Mouse (Mus musculus): Measurements from ENCODE around the gene Ntf5. TPM values are rescaled to one million over a fixed set of nuclear protein-coding genes. Genes with fewer than 3 reads are reported as not detected.
A peak's percentile ranks its signal among the peaks of the same experiment; 100 is the strongest.
"Not testable (repeated sequence)": the region's sequence is repeated elsewhere in the genome, so short reads cannot be mapped to it uniquely, and the experiment has no call there.

Ntf5 gene
- polyA plus RNA-seq, 1 experiment, result 3.0 TPM

DNA sequence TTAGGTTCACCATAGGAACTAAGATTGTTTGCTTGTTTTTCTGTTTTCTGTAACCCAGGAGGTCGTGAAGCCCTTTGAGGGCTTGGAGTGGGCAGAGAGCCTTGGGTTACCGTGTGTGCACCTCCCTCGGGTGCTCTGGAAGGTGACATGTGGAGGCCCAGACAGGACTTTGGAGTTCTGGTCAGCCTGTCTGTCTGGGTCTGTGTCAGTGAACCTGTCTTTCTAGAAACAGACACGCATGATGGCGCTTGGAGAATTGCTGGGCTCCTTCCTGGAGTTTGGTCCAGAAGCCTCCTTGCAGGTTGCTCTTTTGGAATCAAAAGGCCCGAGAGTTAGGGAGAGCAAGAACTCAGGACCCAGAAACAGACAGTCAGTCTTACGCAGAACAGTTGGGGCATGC is 46.9 kb downstream of the Ntf5 start:
- TF ChIP-seq POLR2A (IDR thresholded peaks at IDR 0.05; ENCODE audit: control insufficient read depth, extremely low read depth, insufficient read depth, low read length, poor library complexity) (no peak), CTCF (IDR thresholded peaks at IDR 0.05; ENCODE audit: borderline replicate concordance, control insufficient read depth, extremely low read depth, insufficient read depth, low read length, poor library complexity) (no peak)
- 64% methylated on average over 7 of the region's 7 CpGs for WGBS
- no peak overlapping the region for H3K4me3 ChIP-seq (ENCODE audit: control insufficient read depth, insufficient read depth, low read length)
- H3K27me3 ChIP-seq (ENCODE audit: control insufficient read depth, insufficient read depth, low read length), result no peaks in the 10 kb centered on the region
- peaks cover 20% of the 10 kb centered on the region for H3K4me1 ChIP-seq (replicated peaks; ENCODE audit: control insufficient read depth, insufficient read depth, low read length)
- peak overlapping the region; percentile 34; the same call in 1 of the 2 replicates for H3K27ac ChIP-seq (ENCODE audit: control insufficient read depth, insufficient read depth, low read length)
- H3K36me3 ChIP-seq (ENCODE audit: control insufficient read depth, insufficient read depth, low read length), result peaks cover 11% of the 10 kb centered on the region
- no peak for DNase-seq

DNA sequence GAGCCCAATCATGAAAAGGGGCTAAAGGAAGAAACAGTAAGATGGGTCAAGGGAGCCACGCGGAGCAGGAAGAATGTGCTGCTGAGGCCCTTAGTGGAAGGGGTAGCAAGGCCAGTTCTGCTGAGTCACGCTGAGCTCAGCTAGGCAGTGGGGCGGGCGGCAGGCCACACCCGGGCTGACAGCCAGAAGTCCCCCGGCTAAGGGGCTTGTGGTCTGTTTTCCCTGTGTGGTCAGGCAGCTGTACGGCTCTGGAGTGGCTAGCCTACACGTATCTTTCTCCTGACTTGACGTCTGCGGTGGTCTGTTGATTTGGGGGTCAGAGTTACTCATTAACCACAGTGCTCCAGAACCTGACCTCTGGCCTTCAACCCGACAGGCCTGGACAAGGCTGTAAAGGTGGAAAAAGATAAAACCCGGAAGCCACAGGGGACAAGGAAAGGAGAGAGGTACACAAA is 47.4 kb downstream of the Ntf5 start:
- no peak overlapping the region for H3K4me3 ChIP-seq (ENCODE audit: control insufficient read depth, insufficient read depth, low read length)
- H3K4me1 ChIP-seq (replicated peaks; ENCODE audit: control insufficient read depth, insufficient read depth, low read length), result peaks cover 25% of the 10 kb centered on the region
- TF ChIP-seq POLR2A (IDR thresholded peaks at IDR 0.05; ENCODE audit: control insufficient read depth, extremely low read depth, insufficient read depth, low read length, poor library complexity), result no peak
- no peak for TF ChIP-seq CTCF (IDR thresholded peaks at IDR 0.05; ENCODE audit: borderline replicate concordance, control insufficient read depth, extremely low read depth, insufficient read depth, low read length, poor library complexity)
- peaks cover 11% of the 10 kb centered on the region for H3K36me3 ChIP-seq (ENCODE audit: control insufficient read depth, insufficient read depth, low read length)
- H3K27ac ChIP-seq (ENCODE audit: control insufficient read depth, insufficient read depth, low read length), result no peak overlapping the region; the same call in 1 of the 2 replicates
- DNase-seq, result peak; percentile 42
- H3K27me3 ChIP-seq (ENCODE audit: control insufficient read depth, insufficient read depth, low read length), result no peaks in the 10 kb centered on the region
- WGBS, result 36% methylated on average over 13 of the region's 13 CpGs

DNA sequence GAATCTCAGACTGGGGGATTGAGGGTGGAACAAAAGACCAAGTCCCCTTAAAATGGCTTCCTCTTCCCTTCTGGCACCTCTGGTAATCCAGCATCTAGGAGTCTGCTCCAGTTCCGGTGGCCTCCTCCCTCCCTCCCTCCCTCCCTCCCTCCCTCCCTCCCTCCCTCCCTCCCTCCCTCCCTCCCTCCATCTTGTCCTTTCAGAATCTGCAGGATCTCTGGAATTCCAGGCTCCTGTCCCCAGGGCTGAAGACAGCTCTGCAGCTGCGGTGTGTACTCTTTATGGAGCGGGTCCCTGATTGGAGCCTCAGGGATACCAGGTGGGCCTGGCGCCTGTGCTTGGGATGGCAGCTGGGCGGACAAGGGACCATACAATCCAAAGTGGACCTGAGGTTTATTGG is 47.8 kb downstream of the Ntf5 start:
- H3K4me3 ChIP-seq (ENCODE audit: control insufficient read depth, insufficient read depth, low read length), result no peak overlapping the region
- H3K4me1 ChIP-seq (replicated peaks; ENCODE audit: control insufficient read depth, insufficient read depth, low read length), result peaks cover 29% of the 10 kb centered on the region
- TF ChIP-seq POLR2A (IDR thresholded peaks at IDR 0.05; ENCODE audit: control insufficient read depth, extremely low read depth, insufficient read depth, low read length, poor library complexity) (no peak), CTCF (IDR thresholded peaks at IDR 0.05; ENCODE audit: borderline replicate concordance, control insufficient read depth, extremely low read depth, insufficient read depth, low read length, poor library complexity) (no peak)
- DNase-seq, result no peak
- H3K36me3 ChIP-seq (ENCODE audit: control insufficient read depth, insufficient read depth, low read length), result peaks cover 11% of the 10 kb centered on the region
- WGBS, result 96% methylated on average over 4 of the region's 5 CpGs
- H3K27me3 ChIP-seq (ENCODE audit: control insufficient read depth, insufficient read depth, low read length), result no peaks in the 10 kb centered on the region
- no peak overlapping the region for H3K27ac ChIP-seq (ENCODE audit: control insufficient read depth, insufficient read depth, low read length)

DNA sequence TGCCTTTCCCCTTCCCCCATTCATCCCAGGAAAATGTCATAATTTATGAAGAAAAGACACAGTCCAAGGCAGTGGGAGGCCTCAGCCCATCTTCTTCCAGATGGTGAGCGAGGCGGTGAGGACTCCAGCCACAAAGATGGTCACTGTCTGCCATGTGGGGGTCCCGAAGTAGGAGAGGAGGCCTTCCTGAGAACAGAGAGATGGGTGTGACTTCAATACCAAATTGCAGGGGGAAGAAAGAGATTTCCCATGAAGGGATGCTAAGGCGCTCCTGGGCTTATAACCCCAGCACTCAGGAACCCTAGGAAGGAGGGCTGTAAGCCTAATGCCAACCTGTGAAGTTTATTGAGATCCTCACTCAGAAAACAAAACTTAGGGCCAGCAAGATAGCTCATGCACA is 48.3 kb downstream of the Ntf5 start:
- TF ChIP-seq CTCF (IDR thresholded peaks at IDR 0.05; ENCODE audit: borderline replicate concordance, control insufficient read depth, extremely low read depth, insufficient read depth, low read length, poor library complexity) (no peak), POLR2A (IDR thresholded peaks at IDR 0.05; ENCODE audit: control insufficient read depth, extremely low read depth, insufficient read depth, low read length, poor library complexity) (no peak)
- no peak overlapping the region for H3K27ac ChIP-seq (ENCODE audit: control insufficient read depth, insufficient read depth, low read length)
- no peak for DNase-seq
- peaks cover 11% of the 10 kb centered on the region for H3K36me3 ChIP-seq (ENCODE audit: control insufficient read depth, insufficient read depth, low read length)
- H3K27me3 ChIP-seq (ENCODE audit: control insufficient read depth, insufficient read depth, low read length), result no peaks in the 10 kb centered on the region
- no peak overlapping the region for H3K4me3 ChIP-seq (ENCODE audit: control insufficient read depth, insufficient read depth, low read length)
- 95% methylated on average over 4 of the region's 4 CpGs for WGBS
- H3K4me1 ChIP-seq (replicated peaks; ENCODE audit: control insufficient read depth, insufficient read depth, low read length), result peaks cover 30% of the 10 kb centered on the region

DNA sequence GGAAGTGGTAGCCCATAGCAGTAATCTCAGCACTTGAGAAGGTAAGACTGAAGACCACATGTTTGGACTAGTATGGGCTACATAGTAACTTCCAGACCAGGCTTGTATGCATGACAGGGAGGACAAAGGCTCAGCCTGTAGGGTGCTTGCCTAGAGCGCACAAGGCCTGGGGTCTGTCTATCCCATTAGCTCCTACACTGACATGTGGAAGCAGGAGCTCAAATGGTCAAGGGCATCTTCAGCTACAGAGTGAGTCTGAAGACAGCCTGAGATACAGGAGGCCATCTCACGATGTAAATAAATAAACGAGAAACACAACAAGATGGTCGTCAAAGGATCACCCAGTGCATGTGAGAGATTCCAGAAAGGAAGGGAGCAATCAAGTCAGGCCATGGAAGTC is 48.8 kb downstream of the Ntf5 start:
- no peak for DNase-seq
- Histone ChIP-seq H3K4me1 (replicated peaks; ENCODE audit: control insufficient read depth, insufficient read depth, low read length) (peaks cover 30% of the 10 kb centered on the region), H3K27ac (ENCODE audit: control insufficient read depth, insufficient read depth, low read length) (no peak overlapping the region), H3K4me3 (ENCODE audit: control insufficient read depth, insufficient read depth, low read length) (no peak overlapping the region), H3K36me3 (ENCODE audit: control insufficient read depth, insufficient read depth, low read length) (peaks cover 11% of the 10 kb centered on the region), H3K27me3 (ENCODE audit: control insufficient read depth, insufficient read depth, low read length) (no peaks in the 10 kb centered on the region)
- 97% methylated on average over 4 of the region's 4 CpGs for WGBS
- TF ChIP-seq POLR2A (IDR thresholded peaks at IDR 0.05; ENCODE audit: control insufficient read depth, extremely low read depth, insufficient read depth, low read length, poor library complexity) (no peak), CTCF (IDR thresholded peaks at IDR 0.05; ENCODE audit: borderline replicate concordance, control insufficient read depth, extremely low read depth, insufficient read depth, low read length, poor library complexity) (no peak)

DNA sequence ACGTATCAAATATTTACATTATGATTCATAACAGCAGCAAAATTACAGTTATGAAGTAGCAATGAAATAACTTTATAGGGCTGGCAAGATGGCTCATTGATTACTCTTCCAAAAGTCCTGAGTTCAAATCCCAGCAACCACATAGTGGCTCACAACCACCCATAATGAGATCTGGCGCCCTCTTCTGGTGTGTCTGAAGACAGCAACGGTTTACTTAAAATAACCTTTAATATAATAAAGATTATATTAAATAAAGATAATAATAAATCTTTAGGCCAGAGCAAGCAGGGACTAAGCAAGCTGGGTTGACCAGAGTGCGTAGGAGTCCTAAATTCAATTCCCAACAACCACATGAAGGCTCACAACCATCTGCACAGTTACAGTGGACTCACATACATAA is 49.4 kb downstream of the Ntf5 start:
- 82% methylated on average over 4 of the region's 4 CpGs for WGBS
- not testable (repeated sequence) for H3K27ac ChIP-seq (ENCODE audit: control insufficient read depth, insufficient read depth, low read length); H3K36me3 ChIP-seq (ENCODE audit: control insufficient read depth, insufficient read depth, low read length); H3K27me3 ChIP-seq (ENCODE audit: control insufficient read depth, insufficient read depth, low read length); DNase-seq; H3K4me3 ChIP-seq (ENCODE audit: control insufficient read depth, insufficient read depth, low read length)
- peaks cover 27% of the 10 kb centered on the region for H3K4me1 ChIP-seq (replicated peaks; ENCODE audit: control insufficient read depth, insufficient read depth, low read length)

DNA sequence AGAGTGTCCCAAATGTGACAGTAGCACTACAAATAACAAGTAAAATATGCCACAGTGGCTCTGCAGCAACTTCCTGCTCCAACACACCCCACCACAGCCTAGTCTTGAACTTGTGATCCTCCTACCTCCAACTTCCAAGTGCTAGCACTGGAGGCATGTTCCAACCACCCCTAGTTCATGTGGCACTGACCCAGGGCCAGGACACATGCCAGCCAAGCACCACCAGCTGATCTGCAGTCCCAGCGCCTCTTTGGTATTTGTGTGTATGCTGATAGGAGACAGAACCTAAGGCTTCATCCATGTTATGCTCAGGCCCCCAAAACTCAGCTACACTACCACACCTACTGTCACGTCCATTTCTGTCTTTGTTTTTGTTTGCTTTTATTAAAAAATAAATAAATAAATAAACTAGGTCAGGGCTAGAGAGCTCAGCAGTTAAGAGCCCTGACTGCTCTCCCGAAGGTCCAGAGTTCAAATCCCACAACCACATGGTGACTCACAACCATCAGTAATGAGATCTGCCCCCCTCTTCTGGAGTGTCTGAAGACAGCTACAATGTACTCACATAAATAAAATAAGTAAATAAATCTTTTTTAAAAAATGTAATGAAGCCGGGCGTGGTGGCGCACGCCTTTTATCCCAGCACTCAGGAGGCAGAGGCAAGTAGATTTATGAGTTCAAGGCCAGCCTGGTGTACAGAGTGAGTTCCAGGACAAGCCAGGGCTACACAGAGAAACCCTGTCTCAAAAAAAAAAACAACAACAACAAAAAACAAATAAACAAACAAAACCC is 50.7 kb downstream of the Ntf5 start:
- whole genome bisulfite sequencing, result 95% methylated on average over 7 of the region's 7 CpGs
- no peaks in the 10 kb centered on the region for H3K36me3 ChIP-seq (ENCODE audit: control insufficient read depth, insufficient read depth, low read length)
- no peak overlapping the region for H3K4me3 ChIP-seq (ENCODE audit: control insufficient read depth, insufficient read depth, low read length)
- peaks cover 21% of the 10 kb centered on the region for H3K4me1 ChIP-seq (replicated peaks; ENCODE audit: control insufficient read depth, insufficient read depth, low read length)
- no peak for DNase-seq
- H3K27me3 ChIP-seq (ENCODE audit: control insufficient read depth, insufficient read depth, low read length), result no peaks in the 10 kb centered on the region
- no peak for TF ChIP-seq CTCF (IDR thresholded peaks at IDR 0.05; ENCODE audit: borderline replicate concordance, control insufficient read depth, extremely low read depth, insufficient read depth, low read length, poor library complexity)
- TF ChIP-seq POLR2A (IDR thresholded peaks at IDR 0.05; ENCODE audit: control insufficient read depth, extremely low read depth, insufficient read depth, low read length, poor library complexity), result no peak
- no peak overlapping the region for H3K27ac ChIP-seq (ENCODE audit: control insufficient read depth, insufficient read depth, low read length)

Data from thymus, adult 2 months (tissue).